Mouse (Mus musculus) E14TG2a.4 (cell line): ENCODE data around the gene Pgam1.

Experiments
- CTCF ChIP-seq: conservative IDR thresholded peaks from 2 replicates; pipeline ENCODE4 v1.5.1; 2014; ENCODE audit warnings: low read length
- NANOG ChIP-seq: IDR thresholded peaks from 2 replicates; pipeline ENCODE4 v1.6.1; 2014; ENCODE audit warnings: borderline replicate concordance, low read length, mixed read lengths
- POU5F1 ChIP-seq: IDR thresholded peaks from 2 replicates; pipeline ENCODE4 v1.6.1; 2014; ENCODE audit warnings: low read length, borderline replicate concordance

GRCm38 (mm10) chr19:41932686-41933085, 21.0 kb downstream of the Pgam1 start:
- TF ChIP-seq CTCF, result no peak
- no peak for TF ChIP-seq NANOG
- no peak for TF ChIP-seq POU5F1
